Mouse (Mus musculus) kidney, postnatal 14 days (tissue): ENCODE results near the gene Cdk6.
"Not testable (repeated sequence)": the region's sequence is repeated elsewhere in the genome, so short reads cannot be mapped to it uniquely, and the experiment has no call there.

Source experiments
- DNase-seq: peaks from one replicate; pipeline ENCODE4 v3.0.0; 2022; ENCODE audit warnings: mixed read lengths

The Cdk6 gene

GRCm38 (mm10) chr5:3381795-3382194 is 40.5 kb downstream of the Cdk6 start:
- DNase-seq = no peak

- DNase-seq = no peak
Measured at GRCm38 (mm10) chr5:3382343-3383040, 41.2 kb downstream of the Cdk6 start.

- DNase-seq = no peak
Measured at GRCm38 (mm10) chr5:3383547-3383946, 42.3 kb downstream of the Cdk6 start.

GRCm38 (mm10) chr5:3385078-3385477 is 43.8 kb downstream of the Cdk6 start:
- DNase-seq = no peak

- DNase-seq = no peak
Measured at GRCm38 (mm10) chr5:3386021-3386730, 44.9 kb downstream of the Cdk6 start.

- DNase-seq = no peak
Measured at GRCm38 (mm10) chr5:3386731-3387087, 45.4 kb downstream of the Cdk6 start.

- DNase-seq = no peak
Measured at GRCm38 (mm10) chr5:3387138-3387537, 45.9 kb downstream of the Cdk6 start.

- DNase-seq = no peak
Measured at GRCm38 (mm10) chr5:3392856-3393255, 51.6 kb downstream of the Cdk6 start.

GRCm38 (mm10) chr5:3394145-3394544 is 52.9 kb downstream of the Cdk6 start:
- DNase-seq = no peak

GRCm38 (mm10) chr5:3395020-3395419 is 53.7 kb downstream of the Cdk6 start:
- no peak for DNase-seq

GRCm38 (mm10) chr5:3396214-3396613 is 54.9 kb downstream of the Cdk6 start:
- DNase-seq = no peak

GRCm38 (mm10) chr5:3396910-3397575 is 55.8 kb downstream of the Cdk6 start:
- no peak for DNase-seq

- no peak for DNase-seq
Measured at GRCm38 (mm10) chr5:3399784-3400494, 58.7 kb downstream of the Cdk6 start.

GRCm38 (mm10) chr5:3405102-3405501 is 63.8 kb downstream of the Cdk6 start:
- no peak for DNase-seq

- no peak for DNase-seq
Measured at GRCm38 (mm10) chr5:3405503-3405902, 64.2 kb downstream of the Cdk6 start.

GRCm38 (mm10) chr5:3407926-3408325 is 66.6 kb downstream of the Cdk6 start:
- DNase-seq = no peak

- not testable (repeated sequence) for DNase-seq
Measured at GRCm38 (mm10) chr5:3418183-3418582, 76.9 kb downstream of the Cdk6 start.

GRCm38 (mm10) chr5:3420094-3420831 is 79.0 kb downstream of the Cdk6 start:
- no peak for DNase-seq

GRCm38 (mm10) chr5:3420832-3421228 is 79.5 kb downstream of the Cdk6 start:
- DNase-seq = no peak

- peak; percentile 48 for DNase-seq
Measured at GRCm38 (mm10) chr5:3433131-3433700, 91.9 kb downstream of the Cdk6 start.

- DNase-seq = not testable (repeated sequence)
Measured at GRCm38 (mm10) chr5:3434105-3434504, 92.8 kb downstream of the Cdk6 start.

GRCm38 (mm10) chr5:3438453-3439003 is 97.2 kb downstream of the Cdk6 start:
- peak; percentile 29 for DNase-seq
